ENCODE assay signal across 15 mouse cellular contexts in genomic region chrX:142698212-142698611, GRCm38 (mm10). TPM values are rescaled to one million over a fixed set of nuclear protein-coding genes. Genes with fewer than 3 reads are reported as not detected.
DNase-seq lines count a peak whose midpoint lies in the region; ATAC-seq lines count a peak whose summit lies in the region.
"Had no signal": no experiment of that assay in that cellular context is flagged by ENCODE, and none has a peak within 500 bp of the region (broad histone marks: within the 10 kb centered on the region; RNA-seq: fewer than 3 reads in every experiment).

No protein-coding gene starts in this region.

- peak; percentile 93 for DNase-seq in MEL-GATA-1-ER (ENCODE audit: extremely low read depth, low read depth)
- DNase-seq in right cerebral cortex, postnatal 25 days: no peak
- DNase-seq in lung, postnatal 25 days (ENCODE audit: low spot score): no peak
- DNase-seq in natural killer cell, adult 2 months (ENCODE audit: low spot score in 2 of 2): no peak
- DNase-seq: adrenal gland, adult 2 months; cerebellum, adult 8-10 months; gastrocnemius, postnatal 36 days; lung, postnatal 14 days had no signal

- H3K27me3 ChIP-seq in kidney, embryonic 14.5 days (ENCODE audit: control insufficient read depth, insufficient read depth, low read length): no peaks in the 10 kb centered on the region
- H3K27me3 ChIP-seq: CH12.LX; liver, embryonic 12.5 days had no signal

- ATAC-seq in common myeloid progenitor, adult 5-6 weeks (replicated peaks; ENCODE audit: low read depth, poor library complexity, severe bottlenecking): peak; percentile 89
- ATAC-seq in kidney, embryonic 14.5 days (ENCODE audit: low FRiP score, low TSS enrichment): peak; percentile 50; the same call in 1 of the 2 replicates
- peak; percentile 79 for ATAC-seq in megakaryocyte-erythroid progenitor cell, adult 5-6 weeks (replicated peaks; ENCODE audit: low FRiP score, low TSS enrichment, poor library complexity, severe bottlenecking)
- ATAC-seq: liver, embryonic 12.5 days had no signal

- H3K9me3 ChIP-seq in kidney, embryonic 14.5 days (ENCODE audit: control insufficient read depth, low read length): no peaks in the 10 kb centered on the region
- H3K9me3 ChIP-seq: hindbrain, embryonic 13.5 days; liver, embryonic 12.5 days had no signal

- no peak overlapping the region for H3K27ac ChIP-seq in kidney, embryonic 14.5 days (ENCODE audit: low read depth, low read length)
- H3K27ac ChIP-seq: hindbrain, embryonic 13.5 days; layer of hippocampus, adult 2 months; liver, embryonic 12.5 days had no signal

- H3K4me3 ChIP-seq in kidney, embryonic 14.5 days (ENCODE audit: low read length): no peak overlapping the region
- H3K4me3 ChIP-seq: hindbrain, embryonic 13.5 days; layer of hippocampus, adult 2 months; liver, embryonic 12.5 days had no signal

- H3K4me1 ChIP-seq in kidney, embryonic 14.5 days (ENCODE audit: control insufficient read depth, insufficient read depth, low read length): no peaks in the 10 kb centered on the region
- H3K4me1 ChIP-seq: hindbrain, embryonic 13.5 days; liver, embryonic 12.5 days had no signal

- no peak overlapping the region for H3K4me2 ChIP-seq in kidney, embryonic 14.5 days (replicated peaks; ENCODE audit: low read depth, low read length)
- H3K4me2 ChIP-seq: hindbrain, embryonic 13.5 days; liver, embryonic 12.5 days had no signal

- no peak overlapping the region for H3K9ac ChIP-seq in kidney, embryonic 14.5 days (ENCODE audit: low read depth, low read length)
- H3K9ac ChIP-seq: hindbrain, embryonic 13.5 days; liver, embryonic 12.5 days had no signal

- 72% methylated on average over 7 of the region's 7 CpGs for WGBS in kidney, embryonic 14.5 days

- no peaks in the 10 kb centered on the region; the same call in 1 of the 2 replicates for H3K36me3 ChIP-seq in kidney, embryonic 14.5 days (ENCODE audit: control insufficient read depth, insufficient read depth, low read length)
- H3K36me3 ChIP-seq: hindbrain, embryonic 13.5 days had no signal

RNA-seq across cellular contexts. Expression of gene Tmem164, which starts 17.0 kb away (rescaled TPM):
- total RNA-seq in common myeloid progenitor, adult 5-6 weeks (2017): 40.6 and 45.8 TPM in 2 replicates
- 18.5 and 34.5 TPM in 2 replicates for polyA plus RNA-seq in kidney, embryonic 14.5 days (2014; fragmentation: Nextera tagmentation; extraction: Ambion mirVana)
- 44.4 and 58.5 TPM in 2 replicates for total RNA-seq in megakaryocyte-erythroid progenitor cell, adult 5-6 weeks (2014; fragmentation: Nextera tagmentation)
- 35.3 and 39.9 TPM in 2 replicates for total RNA-seq in megakaryocyte-erythroid progenitor cell, adult 5-6 weeks (2017)
